Mouse (Mus musculus) B cell, adult 67 days (primary cell): ENCODE results near the gene Slc25a23. TPM values are rescaled to one million over a fixed set of nuclear protein-coding genes. Genes with fewer than 3 reads are reported as not detected.

Source experiments
- total RNA-seq, 2 experiments: library from RNA; stranded (reverse); gene quantifications; 4 replicates each; pipeline ENCODE4 v1.2.4; 2023

Slc25a23 gene
- total RNA-seq = 10 to 100 TPM; 20.6 to 25.6 TPM

GRCm38 (mm10) chr17:57059486-57059977 is at the start of gene Slc25a23:
Slc25a23 (minus strand) TSS chr17:57059863.

GRCm38 (mm10) chr17:57105181-57106034 is 45.7 kb upstream of the Slc25a23 start, which contains the start of gene Tnfsf9:
Tnfsf9 (plus strand) TSS chr17:57105325.

GRCm38 (mm10) chr17:57087049-57087832 is 27.6 kb upstream of the Slc25a23 start, which contains the start of gene Tubb4a:
Tubb4a (minus strand) TSS chr17:57087782.

DNA sequence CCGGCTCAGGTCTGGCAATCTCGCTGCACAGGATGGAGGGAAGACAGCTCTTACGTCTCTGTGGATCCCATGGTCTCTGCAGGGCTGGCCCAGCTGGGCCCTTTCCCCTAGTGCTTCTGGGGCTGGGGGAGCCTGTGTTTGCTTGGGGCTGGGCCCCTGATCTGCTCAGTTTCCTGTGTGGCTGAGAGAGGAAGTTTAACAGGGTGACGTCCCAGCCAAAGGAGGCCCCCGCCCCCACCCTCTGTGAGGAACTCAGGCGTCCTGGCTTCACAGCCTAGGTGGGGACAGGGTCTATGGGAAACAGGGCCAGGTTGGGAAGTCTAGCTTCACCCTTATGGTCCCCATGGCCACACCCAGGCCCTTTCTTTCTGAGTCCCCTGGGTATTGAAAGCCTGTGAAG is 18.7 kb upstream of the Slc25a23 start, which contains the start of gene Dennd1c:
Gene Dennd1c (minus strand): TSS at position 179 of the 400 bp plus-strand sequence.

GRCm38 (mm10) chr17:57058891-57059485 is 675 bp downstream of the Slc25a23 start, which contains the start of gene Crb3:
Crb3 (plus strand) TSS chr17:57059105.

GRCm38 (mm10) chr17:57041554-57041953 is 18.1 kb downstream of the Slc25a23 start, which contains the start of gene Slc25a41:
Slc25a41 (minus strand) TSS chr17:57041654.

GRCm38 (mm10) chr17:57030931-57031660 is 28.6 kb downstream of the Slc25a23 start, which contains the start of gene Khsrp:
Khsrp (minus strand) TSS chr17:57031522.

DNA sequence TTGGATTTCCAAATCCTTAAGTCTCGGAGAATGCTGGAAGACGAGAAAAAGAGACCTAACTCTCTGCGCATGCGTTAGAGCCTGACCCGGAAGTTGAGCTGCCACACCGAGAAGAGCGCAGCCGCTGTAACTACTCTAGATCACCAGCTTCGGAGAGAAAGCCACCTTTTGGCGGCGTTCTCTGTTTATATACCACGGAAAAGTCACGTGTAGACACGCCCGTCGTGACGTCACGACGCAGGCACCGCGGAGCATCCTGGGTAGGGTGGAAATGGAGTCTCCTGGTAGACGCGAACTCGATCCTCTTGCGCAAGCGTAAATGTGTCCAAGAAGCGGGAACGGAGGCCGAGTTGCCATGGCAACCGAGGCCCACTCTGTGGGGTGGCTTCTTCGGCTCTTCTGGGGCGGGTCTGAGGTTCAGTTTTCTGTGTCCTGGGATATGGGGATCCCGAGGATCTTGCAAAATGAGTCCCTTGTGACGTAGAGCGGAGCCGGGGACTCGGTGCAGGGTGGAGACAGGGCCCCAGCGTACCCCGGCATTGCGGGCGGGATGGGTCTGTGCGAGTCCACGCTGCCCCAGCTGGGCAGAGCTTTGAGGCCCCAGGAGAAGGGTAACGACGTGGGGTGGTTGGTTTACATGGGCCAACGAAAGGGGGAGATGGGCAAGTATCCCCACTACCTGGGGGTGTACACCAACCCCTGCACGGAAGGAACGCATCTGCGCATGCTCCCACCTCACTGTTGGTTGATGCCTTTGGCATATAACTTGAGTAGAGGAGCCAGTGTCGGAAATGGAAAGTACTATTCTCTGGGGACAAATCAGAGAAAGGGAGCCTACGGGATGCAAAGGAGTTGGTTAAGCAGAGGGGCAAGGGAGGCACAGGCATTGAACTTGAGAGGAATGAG is 48.2 kb downstream of the Slc25a23 start, which contains the start of the genes Gtf2f1 and Gm17949:
Gene Gtf2f1 (minus strand): TSS at position 53 of the 906 bp plus-strand sequence.
Gene Gm17949 (plus strand): TSS at position 234 of the 906 bp plus-strand sequence.

GRCm38 (mm10) chr17:56999968-57000609 is 59.6 kb downstream of the Slc25a23 start, which contains the start of gene Pspn:
Pspn (minus strand) TSS chr17:57000018.

DNA sequence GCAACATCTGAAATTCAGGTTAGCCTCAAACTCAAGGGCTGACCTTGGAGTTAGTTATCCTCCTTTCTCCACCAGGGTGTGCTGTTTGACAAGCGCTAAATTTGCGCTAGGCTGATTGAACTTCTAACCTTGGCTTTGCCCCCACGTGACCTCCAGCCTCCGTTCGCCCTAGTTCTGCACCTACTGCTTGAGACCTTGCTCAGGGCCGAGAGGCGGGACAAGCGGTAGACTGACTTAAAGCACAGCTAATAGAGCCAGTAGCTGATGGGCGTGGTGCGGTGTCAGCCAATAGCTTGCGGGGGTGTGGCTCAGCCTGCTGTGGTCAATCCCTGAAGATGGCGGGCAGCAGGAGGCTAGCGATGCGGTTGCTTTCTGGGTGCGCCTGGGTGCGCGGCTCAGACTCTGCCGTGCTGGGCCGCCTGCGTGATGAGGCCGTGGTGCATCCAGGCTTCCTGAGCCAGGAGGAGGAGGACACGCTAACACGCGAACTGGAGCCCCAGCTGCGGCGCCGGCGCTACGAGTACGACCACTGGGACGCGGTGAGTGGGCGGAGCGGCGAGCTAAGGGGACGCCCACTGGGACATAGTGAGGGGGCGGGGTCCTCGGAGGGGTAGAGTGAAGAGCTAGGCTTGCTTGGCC is 62.5 kb downstream of the Slc25a23 start, which contains the start of gene Alkbh7:
Gene Alkbh7 (plus strand): TSS at position 311 of the 639 bp plus-strand sequence.

Other genes starting within 250 kb of the Slc25a23 start
- 10 to 100 TPM in 1 of 2 experiments, 1 to 10 TPM in 1; 7.3 to 12.0 TPM for gene Rfx2, start 228.8 kb downstream of the Slc25a23 start, total RNA-seq
- not detected for gene Acsbg2, start 185.4 kb downstream of the Slc25a23 start, total RNA-seq
- not detected for gene 1700061G19Rik, start 184.4 kb downstream of the Slc25a23 start, total RNA-seq
- 10 to 100 TPM; 37.1 to 41.8 TPM for gene Mllt1, start 124.4 kb downstream of the Slc25a23 start, total RNA-seq
- gene Acer1, start 77.7 kb downstream of the Slc25a23 start, total RNA-seq = not detected
- gene Clpp, start 69.6 kb downstream of the Slc25a23 start, total RNA-seq = 10 to 100 TPM; 34.6 to 38.3 TPM
- gene Alkbh7, start 62.5 kb downstream of the Slc25a23 start, total RNA-seq = 10 to 100 TPM; 15.6 to 22.2 TPM
- not detected for gene Pspn, start 59.8 kb downstream of the Slc25a23 start, total RNA-seq
- gene Gtf2f1, start 48.6 kb downstream of the Slc25a23 start, total RNA-seq = 10 to 100 TPM; 45.6 to 53.8 TPM
- gene Gm17949, start 48.4 kb downstream of the Slc25a23 start, total RNA-seq = not detected
- gene Khsrp, start 28.3 kb downstream of the Slc25a23 start, total RNA-seq = 100 to 1,000 TPM; 141 to 144 TPM
- not detected for gene Slc25a41, start 18.2 kb downstream of the Slc25a23 start, total RNA-seq
- 10 to 100 TPM; 13.3 to 14.6 TPM for gene Crb3, start 758 bp downstream of the Slc25a23 start, total RNA-seq
- 100 to 1,000 TPM; 181 to 207 TPM for gene Dennd1c, start 18.7 kb upstream of the Slc25a23 start, total RNA-seq
- under 1 TPM; 0.46 to 0.50 TPM for gene Tubb4a, start 27.9 kb upstream of the Slc25a23 start, total RNA-seq
- gene Tnfsf9, start 45.5 kb upstream of the Slc25a23 start, total RNA-seq = under 1 TPM; 0.55 to 0.89 TPM
- gene Cd70, start 89.9 kb upstream of the Slc25a23 start, total RNA-seq = not detected
- gene Tnfsf14, start 134.3 kb upstream of the Slc25a23 start, total RNA-seq = under 1 TPM in 1 of 2 experiments, not detected in 1; 0.39 TPM
- 1 to 10 TPM in 1 of 2 experiments, under 1 TPM in 1; 0.59 to 1.2 TPM for gene C3, start 168.3 kb upstream of the Slc25a23 start, total RNA-seq
- gene Gpr108, start 188.6 kb upstream of the Slc25a23 start, total RNA-seq = 10 to 100 TPM; 56.4 to 61.4 TPM
- 10 to 100 TPM; 10.8 to 14.3 TPM for gene Trip10, start 189.6 kb upstream of the Slc25a23 start, total RNA-seq
- 100 to 1,000 TPM; 211 to 214 TPM for gene Vav1, start 219.2 kb upstream of the Slc25a23 start, total RNA-seq